Mouse (Mus musculus) ES-E14 (cell line): ENCODE measurements around the gene Agpat1. TPM values are rescaled to one million over a fixed set of nuclear protein-coding genes. Genes with fewer than 3 reads are reported as not detected.

Source experiments
- DNase-seq: peaks from one replicate; pipeline ENCODE4 v3.0.0-alpha.2; 2013; ENCODE audit warnings: low read depth, low spot score
- H3K27ac ChIP-seq: 2 replicates; pipeline ENCODE4 v1.5.1; 2012; ENCODE audit warnings: low read depth, mild to moderate bottlenecking, low read length, moderate library complexity, mixed read lengths; ENCODE audit not compliant: poor library complexity, insufficient read depth, severe bottlenecking
- H3K36me3 ChIP-seq: 2 replicates; pipeline ENCODE4 v1.6.1; 2012; ENCODE audit warnings: mild to moderate bottlenecking, low read length, moderate library complexity, mixed read lengths; ENCODE audit not compliant: control insufficient read depth, poor library complexity, insufficient read depth, severe bottlenecking
- H3K4me1 ChIP-seq, 2 experiments: fragments of 150-350 bp in 1 of 2; sonication (generic) in 1 of 2; 2 replicates each; pipeline ENCODE4 v1.6.1; 2012; ENCODE audit warnings: low read length in 2 of 2, mild to moderate bottlenecking in 1 of 2, mixed read lengths in 1 of 2; ENCODE audit not compliant: control insufficient read depth in 2 of 2, insufficient read depth in 2 of 2, poor library complexity in 1 of 2
- H3K4me3 ChIP-seq, 2 experiments: fragments of 150-350 bp in 1 of 2; sonication (generic) in 1 of 2; 2 replicates each; pipeline ENCODE4 v1.5.1; 2012; ENCODE audit warnings: low read length in 2 of 2, low read depth in 1 of 2, mild to moderate bottlenecking in 1 of 2, mixed read lengths in 1 of 2; ENCODE audit not compliant: insufficient read depth in 1 of 2, poor library complexity in 1 of 2, severe bottlenecking in 1 of 2
- H3K9ac ChIP-seq: 2 replicates; pipeline ENCODE4 v1.6.1; 2012; ENCODE audit warnings: low read depth, mild to moderate bottlenecking, low read length, mixed read lengths; ENCODE audit not compliant: poor library complexity, insufficient read depth, severe bottlenecking
- H3K9me3 ChIP-seq: fragments of 150-350 bp; sonication (generic); 2 replicates; pipeline ENCODE4 v1.6.1; 2012; ENCODE audit warnings: low read depth, mild to moderate bottlenecking, low read length; ENCODE audit not compliant: control insufficient read depth, insufficient read depth
- CHD2 ChIP-seq: IDR thresholded peaks from 2 replicates; pipeline ENCODE4 v1.6.1; 2014; ENCODE audit warnings: mild to moderate bottlenecking, low read depth, low read length, inconsistent platforms
- HCFC1 ChIP-seq: IDR thresholded peaks from 2 replicates; pipeline ENCODE4 v1.6.1; 2012; ENCODE audit warnings: low read length, inconsistent platforms, borderline replicate concordance; ENCODE audit not compliant: insufficient read depth
- MAFK ChIP-seq: IDR thresholded peaks from 2 replicates; pipeline ENCODE4 v1.6.1; 2014; ENCODE audit warnings: mild to moderate bottlenecking, low read depth, low read length, inconsistent platforms; ENCODE audit not compliant: insufficient read depth
- ZC3H11A ChIP-seq: IDR thresholded peaks from 2 replicates; pipeline ENCODE4 v1.6.1; 2012; ENCODE audit warnings: low read depth, mild to moderate bottlenecking, inconsistent platforms, low read length, borderline replicate concordance
- ZNF384 ChIP-seq: IDR thresholded peaks from 2 replicates; pipeline ENCODE4 v1.6.1; 2012; ENCODE audit warnings: low read depth, low read length, inconsistent platforms
- in situ Hi-C, 2 experiments: fragments of 600-800 bp; cut with MboI; formaldehyde crosslinking; loops; one replicate each; pipeline ENCODE4 v1.15.1; 2025; ENCODE audit warnings: low sequenced_read_pairs in 2 of 2, inconsistent platforms in 1 of 2; ENCODE audit not compliant: unreplicated experiment in 2 of 2
- total RNA-seq: library from RNA; depleted of rRNA; stranded (reverse); fragments of 300-350 nt; gene quantifications from 2 replicates; pipeline ENCODE4 v1.2.3, GENCODE M21; 2012

The Agpat1 gene
- total RNA-seq, 1 experiment: 62.7 TPM

- in situ Hi-C loops: no loop called here
- peaks cover 30% of the 10 kb centered on the region for H3K36me3 ChIP-seq
- no peaks in the 10 kb centered on the region for H3K9me3 ChIP-seq
- TF ChIP-seq ZC3H11A: no peak
- no peak for DNase-seq
- no peak overlapping the region for H3K4me3 ChIP-seq
- no peak overlapping the region for H3K27ac ChIP-seq
- peaks cover 0 to 13% of the 10 kb centered on the region in 2 experiments; a peak in 1 of 4 replicates for H3K4me1 ChIP-seq
- no peak overlapping the region; the same call in 1 of the 2 replicates for H3K9ac ChIP-seq
These were observed 52.6 kb downstream of the Agpat1 start for GRCm38 (mm10) chr17:34656666-34657065.

- Histone ChIP-seq H3K36me3 (peaks cover 24% of the 10 kb centered on the region), H3K4me1 (peaks cover 0 to 13% of the 10 kb centered on the region in 2 experiments; a peak in 1 of 4 replicates), H3K9me3 (no peaks in the 10 kb centered on the region), H3K9ac (no peak overlapping the region), H3K27ac (no peak overlapping the region), H3K4me3 (no peak overlapping the region)
- no peak for TF ChIP-seq HCFC1
- no peak for TF ChIP-seq ZNF384
- TF ChIP-seq ZC3H11A: no peak
- no peak for TF ChIP-seq CHD2
- TF ChIP-seq MAFK: no peak
- in situ Hi-C loops: no loop called here
- DNase-seq: no peak
These were observed 53.2 kb downstream of the Agpat1 start for GRCm38 (mm10) chr17:34657271-34657670.

DNA sequence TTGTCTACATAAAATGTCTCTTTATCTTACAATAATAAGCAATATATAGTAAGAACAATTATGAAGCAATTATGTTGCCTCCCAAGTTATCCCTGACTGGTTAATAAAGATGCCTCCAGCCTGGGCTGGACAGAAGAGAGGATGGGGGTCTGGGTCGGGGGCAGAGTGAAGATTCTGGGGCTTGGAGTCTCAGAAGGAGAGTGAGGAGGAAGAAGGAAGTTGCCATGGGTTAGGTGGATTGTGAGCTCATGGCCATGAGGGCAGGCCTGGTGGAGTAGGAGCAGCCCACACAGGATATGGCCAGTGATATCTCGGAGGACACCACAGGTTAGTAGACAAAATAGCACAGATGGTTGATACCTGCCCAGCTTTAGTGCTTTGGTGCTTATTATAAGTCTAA lies 54.1 kb downstream of the Agpat1 start:
- H3K4me1 ChIP-seq: peaks cover 0 to 13% of the 10 kb centered on the region in 2 experiments; a peak in 1 of 4 replicates
- in situ Hi-C loops: no loop called here
- no peak overlapping the region for H3K9ac ChIP-seq
- H3K9me3 ChIP-seq: no peaks in the 10 kb centered on the region
- peaks cover 15% of the 10 kb centered on the region for H3K36me3 ChIP-seq
- H3K27ac ChIP-seq: no peak overlapping the region
- no peak overlapping the region for H3K4me3 ChIP-seq
- TF ChIP-seq HCFC1: no peak
- no peak for DNase-seq

DNA sequence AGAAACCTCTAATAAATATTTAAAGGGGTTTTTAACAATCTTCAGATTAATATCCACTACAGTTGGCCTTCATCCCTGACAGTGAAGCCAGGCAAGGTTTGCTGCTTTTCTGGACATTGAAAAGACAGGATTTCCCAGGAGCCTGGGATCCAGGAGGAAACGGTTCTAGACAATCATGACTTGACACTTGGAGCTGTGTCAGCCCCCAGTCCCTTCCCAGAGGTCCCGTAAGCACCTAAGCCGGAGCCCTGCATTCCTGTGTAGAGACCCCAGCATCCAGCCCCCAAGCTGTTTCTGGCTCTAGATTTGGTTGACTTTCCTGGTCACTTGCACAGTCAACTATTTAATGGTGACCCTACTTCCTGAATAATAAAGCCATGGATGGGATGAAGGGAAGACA lies 54.5 kb downstream of the Agpat1 start:
- Histone ChIP-seq H3K36me3 (peaks cover 10% of the 10 kb centered on the region; the same call in 1 of the 2 replicates), H3K4me1 (peaks cover 0 to 13% of the 10 kb centered on the region in 2 experiments; a peak in 1 of 4 replicates), H3K4me3 (no peak overlapping the region), H3K27ac (no peak overlapping the region), H3K9me3 (no peaks in the 10 kb centered on the region), H3K9ac (no peak overlapping the region)
- no peak for DNase-seq
- in situ Hi-C loops: no loop called here
- TF ChIP-seq CHD2: no peak
- no peak for TF ChIP-seq ZC3H11A
- no peak for TF ChIP-seq HCFC1
- no peak for TF ChIP-seq ZNF384
- no peak for TF ChIP-seq MAFK

GRCm38 (mm10) chr17:34659181-34659896 lies 55.3 kb downstream of the Agpat1 start:
- H3K27ac ChIP-seq: no peak overlapping the region
- TF ChIP-seq HCFC1 (no peak), MAFK (no peak), ZNF384 (no peak), ZC3H11A (no peak), CHD2 (no peak)
- in situ Hi-C loops: no loop called here
- peaks cover 0 to 13% of the 10 kb centered on the region in 2 experiments; a peak in 1 of 4 replicates for H3K4me1 ChIP-seq
- H3K9ac ChIP-seq: no peak overlapping the region
- H3K36me3 ChIP-seq: peaks cover 6% of the 10 kb centered on the region; the same call in 1 of the 2 replicates
- no peaks in the 10 kb centered on the region for H3K9me3 ChIP-seq
- no peak overlapping the region for H3K4me3 ChIP-seq
- no peak for DNase-seq
